Mouse (Mus musculus) frontal cortex, postnatal 14 days (tissue): ENCODE results near the gene Nck2.

ENCODE experiments used
- DNase-seq, 2 experiments: peaks; one replicate each; pipeline ENCODE4 v3.0.0; 2022; ENCODE audit warnings: low spot score in 2 of 2

The Nck2 gene

GRCm38 (mm10) chr1:43468978-43469377 lies 24.6 kb downstream of the Nck2 start:
- no peak for DNase-seq

- DNase-seq = no peak
Measured at GRCm38 (mm10) chr1:43470421-43471179, 26.2 kb downstream of the Nck2 start.

GRCm38 (mm10) chr1:43471180-43472045 lies 27.0 kb downstream of the Nck2 start:
- no peak for DNase-seq

- DNase-seq = no peak
Measured at GRCm38 (mm10) chr1:43472046-43472649, 27.8 kb downstream of the Nck2 start.

GRCm38 (mm10) chr1:43473734-43474534 lies 29.6 kb downstream of the Nck2 start:
- no peak for DNase-seq

- DNase-seq = no peak
Measured at GRCm38 (mm10) chr1:43474535-43475409, 30.4 kb downstream of the Nck2 start.

- DNase-seq = no peak
Measured at GRCm38 (mm10) chr1:43477954-43478353, 33.6 kb downstream of the Nck2 start.

GRCm38 (mm10) chr1:43485204-43485603 lies 40.8 kb downstream of the Nck2 start:
- no peak for DNase-seq

- DNase-seq = no peak
Measured at GRCm38 (mm10) chr1:43486500-43486899, 42.1 kb downstream of the Nck2 start.

- DNase-seq = no peak
Measured at GRCm38 (mm10) chr1:43486956-43487722, 42.8 kb downstream of the Nck2 start.

GRCm38 (mm10) chr1:43489311-43489710 lies 44.9 kb downstream of the Nck2 start:
- no peak for DNase-seq

GRCm38 (mm10) chr1:43491506-43492269 lies 47.3 kb downstream of the Nck2 start:
- DNase-seq = no peak

GRCm38 (mm10) chr1:43492803-43493437 lies 48.5 kb downstream of the Nck2 start:
- no peak for DNase-seq

- DNase-seq = no peak
Measured at GRCm38 (mm10) chr1:43496051-43496450, 51.7 kb downstream of the Nck2 start.

GRCm38 (mm10) chr1:43496993-43497392 lies 52.6 kb downstream of the Nck2 start:
- DNase-seq = no peak

- DNase-seq = no peak
Measured at GRCm38 (mm10) chr1:43497951-43498350, 53.6 kb downstream of the Nck2 start.

- DNase-seq = no peak
Measured at GRCm38 (mm10) chr1:43500121-43500520, 55.7 kb downstream of the Nck2 start.

- no peak for DNase-seq
Measured at GRCm38 (mm10) chr1:43501143-43501919, 57.0 kb downstream of the Nck2 start.
